Mouse (Mus musculus) duodenum, adult 2 months (tissue): ENCODE data around the gene Entpd7. TPM values are rescaled to one million over a fixed set of nuclear protein-coding genes. Genes with fewer than 3 reads are reported as not detected.

ENCODE experiments used
- polyA plus RNA-seq: library from polyadenylated mRNA; depleted of rRNA; stranded (reverse); fragments of >200 nt; gene quantifications from 2 replicates; pipeline ENCODE4 v1.2.3, GENCODE M21; 2012; ENCODE audit warnings: low replicate concordance; rRNA removed

Gene Entpd7
- polyA plus RNA-seq = 16.7 and 23.5 TPM in 2 replicates

GRCm38 (mm10) chr19:43689419-43690246 lies at the start of gene Entpd7:
Gene Entpd7 (plus strand): TSS chr19:43689672.

GRCm38 (mm10) chr19:43674730-43675524 lies 14.5 kb upstream of the Entpd7 start, which contains the start of gene Slc25a28:
Gene Slc25a28 (minus strand): TSS chr19:43674881.

GRCm38 (mm10) chr19:43752489-43753225 lies 63.2 kb downstream of the Entpd7 start, which contains the start of the genes Cutc and Cox15:
Gene Cutc (plus strand): TSS chr19:43752996.
Gene Cox15 (minus strand): TSS chr19:43753000.

GRCm38 (mm10) chr19:43781980-43782379 lies 92.5 kb downstream of the Entpd7 start, which contains the start of gene Abcc2:
Gene Abcc2 (plus strand): TSS chr19:43782192.

Other genes starting within 250 kb of the Entpd7 start
- gene Cnnm1, start 249.2 kb upstream of the Entpd7 start, polyA plus RNA-seq = 1.9 and 2.7 TPM in 2 replicates
- gene Got1, start 165.1 kb upstream of the Entpd7 start, polyA plus RNA-seq = 43.9 and 53.4 TPM in 2 replicates
- 9.1 and 30.1 TPM in 2 replicates for gene Nkx2-3, start 77.3 kb upstream of the Entpd7 start, polyA plus RNA-seq
- gene Slc25a28, start 14.8 kb upstream of the Entpd7 start, polyA plus RNA-seq = 73.7 and 74.1 TPM in 2 replicates
- gene Cutc, start 63.3 kb downstream of the Entpd7 start, polyA plus RNA-seq = 2.8 and 3.0 TPM in 2 replicates
- gene Cox15, start 63.3 kb downstream of the Entpd7 start, polyA plus RNA-seq = 7.4 and 9.5 TPM in 2 replicates
- 37.5 and 40.8 TPM in 2 replicates for gene Abcc2, start 92.5 kb downstream of the Entpd7 start, polyA plus RNA-seq